Mouse (Mus musculus): ENCODE measurements around the gene Akr1c20.

Akr1c20 gene

GRCm38 (mm10) chr13:4523201-4523838, at the start of gene Akr1c20:
Gene Akr1c20, minus strand, starts transcription at chr13:4523345.
- DNase-seq (ENCODE audit: low read depth, low spot score), result no peak

DNA sequence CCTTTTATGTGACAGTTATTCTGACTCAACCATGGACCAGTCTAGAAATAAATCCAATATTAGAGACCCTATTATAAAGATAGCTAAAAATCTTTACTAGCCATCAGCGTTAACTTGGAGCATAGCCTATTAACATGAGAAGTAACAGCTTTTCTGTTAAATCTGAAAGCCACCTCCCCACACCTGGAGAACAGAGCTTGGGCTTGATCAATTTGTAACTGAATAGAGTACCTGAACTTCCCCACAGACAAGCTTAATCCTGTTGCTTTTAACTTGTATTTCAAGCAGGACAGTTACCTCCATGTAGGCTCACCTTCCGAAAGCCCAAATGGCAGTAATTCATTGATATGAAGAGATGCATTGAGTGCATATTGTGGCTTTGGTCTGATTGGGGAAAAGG, 42.9 kb upstream of the Akr1c20 start:
- DNase-seq (ENCODE audit: low read depth, low spot score), result no peak

GRCm38 (mm10) chr13:4560500-4560899, 37.4 kb upstream of the Akr1c20 start:
- DNase-seq (ENCODE audit: low read depth, low spot score), result no peak

GRCm38 (mm10) chr13:4559143-4559542, 36.0 kb upstream of the Akr1c20 start:
- DNase-seq (ENCODE audit: low read depth, low spot score), result no peak

DNA sequence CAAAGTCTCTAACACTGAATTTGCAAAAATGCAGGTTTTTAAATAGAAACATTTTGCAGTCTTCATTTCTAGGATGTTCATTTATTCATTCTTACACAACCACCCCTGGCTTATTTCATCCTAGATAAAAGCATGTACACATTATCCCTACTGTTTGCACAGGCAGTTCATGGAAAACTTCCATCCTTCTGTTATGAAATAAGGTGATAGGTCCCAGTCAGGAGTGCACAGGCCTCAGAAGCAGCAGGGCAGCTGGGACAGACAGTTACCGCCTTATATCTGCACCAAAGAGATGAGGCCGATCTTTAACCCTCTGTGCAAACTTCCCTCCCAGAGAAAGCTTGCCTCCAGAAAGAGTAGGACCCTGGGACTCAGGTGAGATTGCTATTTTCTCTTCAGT, 8.3 kb downstream of the Akr1c20 start:
- no peak for DNase-seq (ENCODE audit: low read depth, low spot score)

- DNase-seq (ENCODE audit: low read depth, low spot score), result no peak
These were observed 55.2 kb downstream of the Akr1c20 start for GRCm38 (mm10) chr13:4467896-4468295.

GRCm38 (mm10) chr13:4465641-4466040, 57.5 kb downstream of the Akr1c20 start:
- no peak for DNase-seq (ENCODE audit: low read depth, low spot score)

Data from retina, postnatal 7 days (tissue).